In the genomic region with DNA sequence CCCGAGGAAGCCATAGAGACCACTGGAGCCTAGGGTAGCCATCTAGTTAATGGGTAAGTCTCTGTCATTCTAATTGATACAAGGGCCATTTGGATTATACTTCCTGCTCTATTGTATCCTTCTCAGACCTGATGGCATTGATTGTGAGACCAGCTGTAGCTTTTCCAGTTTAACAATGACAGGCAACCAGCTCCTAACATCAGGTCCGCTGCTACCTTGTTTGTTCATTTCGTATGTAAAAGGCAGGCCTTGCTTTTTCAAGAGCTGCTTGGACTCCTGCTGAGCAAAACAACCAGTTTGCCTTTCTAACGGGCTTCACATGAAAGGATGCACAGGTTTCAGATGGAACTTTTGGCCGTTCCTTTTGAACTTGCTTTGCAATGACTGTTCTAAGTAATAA, we compare ENCODE assay signal across 25 mouse cellular contexts.
"Had no signal": no experiment of that assay in that cellular context is flagged by ENCODE, and none has a peak within 500 bp of the region (broad histone marks: within the 10 kb centered on the region; RNA-seq: fewer than 3 reads in every experiment).

No protein-coding gene starts in this region.

- H3K36me3 ChIP-seq: heart, embryonic 13.5 days; heart, embryonic 15.5 days; hindbrain, embryonic 10.5 days; hindbrain, embryonic 12.5 days; intestine, embryonic 15.5 days; kidney, embryonic 15.5 days; limb, embryonic 13.5 days; limb, embryonic 15.5 days; liver, embryonic 12.5 days had no signal

- H3K27ac ChIP-seq: gastrocnemius, adult 2 months; heart, adult 2 months; heart, embryonic 13.5 days; heart, embryonic 15.5 days; hindbrain, embryonic 10.5 days; hindbrain, embryonic 12.5 days; hindbrain, embryonic 14.5 days; intestine, embryonic 15.5 days; kidney, embryonic 15.5 days; kidney, postnatal 0 days; limb, embryonic 13.5 days; limb, embryonic 15.5 days; liver, embryonic 12.5 days; liver, embryonic 14.5 days had no signal

- H3K9ac ChIP-seq: heart, embryonic 13.5 days; heart, embryonic 15.5 days; hindbrain, embryonic 12.5 days; hindbrain, embryonic 14.5 days; intestine, embryonic 15.5 days; kidney, embryonic 15.5 days; limb, embryonic 13.5 days; limb, embryonic 15.5 days; liver, embryonic 12.5 days; liver, embryonic 14.5 days had no signal

- H3K27me3 ChIP-seq: heart, embryonic 13.5 days; heart, embryonic 15.5 days; hindbrain, embryonic 12.5 days; intestine, embryonic 15.5 days; kidney, embryonic 15.5 days; limb, embryonic 13.5 days; limb, embryonic 15.5 days; liver, embryonic 12.5 days had no signal

- H3K4me3 ChIP-seq: gastrocnemius, adult 2 months; heart, adult 2 months; heart, embryonic 13.5 days; heart, embryonic 15.5 days; hindbrain, embryonic 10.5 days; hindbrain, embryonic 12.5 days; intestine, embryonic 15.5 days; kidney, embryonic 15.5 days; limb, embryonic 13.5 days; limb, embryonic 15.5 days; liver, embryonic 12.5 days had no signal

- H3K9me3 ChIP-seq: heart, embryonic 13.5 days; heart, embryonic 15.5 days; hindbrain, embryonic 10.5 days; hindbrain, embryonic 12.5 days; intestine, embryonic 15.5 days; kidney, embryonic 15.5 days; limb, embryonic 13.5 days; limb, embryonic 15.5 days; liver, embryonic 12.5 days had no signal

- H3K4me1 ChIP-seq: heart, embryonic 13.5 days; heart, embryonic 15.5 days; hindbrain, embryonic 10.5 days; hindbrain, embryonic 12.5 days; intestine, embryonic 15.5 days; kidney, embryonic 15.5 days; limb, embryonic 13.5 days; liver, embryonic 12.5 days had no signal

- DNase-seq: gastrocnemius, adult 2 months; gastrocnemius, postnatal 10 days; gastrocnemius, postnatal 25 days; heart, adult 2 months; heart, postnatal 14 days; heart, postnatal 36 days; kidney, adult 18-20 months; kidney, adult 9 months; kidney, postnatal 14 days; kidney, postnatal 36 days; layer of hippocampus, adult 9-11 months; layer of hippocampus, postnatal 36 days; left cerebral cortex, postnatal 4 days had no signal
